ENCODE assay signal across 9 mouse cellular contexts in the genomic region with DNA sequence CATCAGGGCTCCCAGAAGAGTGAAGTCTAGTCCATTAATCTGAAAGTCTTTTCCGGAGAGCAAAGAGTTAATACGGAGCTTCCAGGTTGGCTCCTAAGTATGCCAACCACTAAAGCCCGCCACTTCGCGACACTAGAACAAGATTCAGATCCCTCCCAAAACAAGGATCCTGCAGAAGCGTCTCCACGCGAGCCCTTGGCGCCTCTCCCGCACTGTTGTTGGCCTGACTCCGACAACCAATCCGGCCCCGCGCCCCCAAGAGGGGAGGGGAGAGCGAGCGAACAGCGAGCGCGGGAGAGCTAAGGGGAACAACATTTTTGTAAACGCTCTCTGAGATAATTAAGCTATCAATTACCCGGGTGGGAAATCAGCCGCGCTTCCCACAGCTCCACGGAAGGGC. TPM values are rescaled to one million over a fixed set of nuclear protein-coding genes. Genes with fewer than 3 reads are reported as not detected.
DNase-seq lines count a peak whose midpoint lies in the region; ATAC-seq lines count a peak whose summit lies in the region.
"Had no signal": no experiment of that assay in that cellular context is flagged by ENCODE, and none has a peak within 500 bp of the region (broad histone marks: within the 10 kb centered on the region; RNA-seq: fewer than 3 reads in every experiment).

No protein-coding gene starts in this region.

- peak overlapping the region; percentile 93 for H3K4me2 ChIP-seq in kidney, embryonic 15.5 days
- peak overlapping the region; percentile 94 for H3K4me2 ChIP-seq in heart, embryonic 15.5 days
- peak overlapping the region; percentile 94 for H3K4me2 ChIP-seq in stomach, embryonic 16.5 days (ENCODE audit: low read depth, low read length)

- no peaks in the 10 kb centered on the region for H3K36me3 ChIP-seq in kidney, embryonic 15.5 days
- H3K36me3 ChIP-seq in heart, embryonic 15.5 days = no peaks in the 10 kb centered on the region
- no peaks in the 10 kb centered on the region for H3K36me3 ChIP-seq in stomach, embryonic 16.5 days (ENCODE audit: control insufficient read depth, insufficient read depth, low read length)

- DNase-seq in kidney, adult 9 months = no peak
- DNase-seq in cerebellum, postnatal 4 days (ENCODE audit: low spot score in 2 of 2) = peak; percentile 60 to 85
- peak; percentile 49 to 60 for DNase-seq in layer of hippocampus, postnatal 36 days
- DNase-seq in mesoderm, embryonic 11.5 days (ENCODE audit: low read depth, low spot score) = peak; percentile 43
- no peak for DNase-seq in T-cell, adult 2 months (ENCODE audit: low spot score)

- peaks cover 50% of the 10 kb centered on the region for H3K27me3 ChIP-seq in kidney, embryonic 15.5 days
- peaks cover 54% of the 10 kb centered on the region for H3K27me3 ChIP-seq in heart, embryonic 15.5 days
- H3K27me3 ChIP-seq in stomach, embryonic 16.5 days (ENCODE audit: control insufficient read depth, insufficient read depth, low read length) = peaks cover 21% of the 10 kb centered on the region

- no peak; the same call in 1 of the 2 replicates for ATAC-seq in kidney, embryonic 15.5 days (replicated peaks; ENCODE audit: low FRiP score)
- ATAC-seq in heart, embryonic 15.5 days (replicated peaks; ENCODE audit: insufficient number of reproducible peaks, insufficient read depth, low FRiP score, low read depth) = no peak
- no peak for ATAC-seq in stomach, embryonic 16.5 days (ENCODE audit: insufficient read depth, low FRiP score)

- no peaks in the 10 kb centered on the region for H3K9me3 ChIP-seq in kidney, embryonic 15.5 days (replicated peaks)
- H3K9me3 ChIP-seq in heart, embryonic 15.5 days (replicated peaks) = no peaks in the 10 kb centered on the region
- no peaks in the 10 kb centered on the region for H3K9me3 ChIP-seq in stomach, embryonic 16.5 days (replicated peaks; ENCODE audit: control insufficient read depth, low read length)

- 2% methylated on average over 24 of the region's 24 CpGs for WGBS in kidney, embryonic 15.5 days
- under 1% methylated on average over 24 of the region's 24 CpGs for WGBS in heart, embryonic 15.5 days
- WGBS in stomach, embryonic 16.5 days = under 1% methylated on average over 24 of the region's 24 CpGs

- H3K9ac ChIP-seq in kidney, embryonic 15.5 days = peak overlapping the region; percentile 6; the same call in 1 of the 2 replicates
- H3K9ac ChIP-seq in heart, embryonic 15.5 days = no peak overlapping the region; the same call in 1 of the 2 replicates
- H3K9ac ChIP-seq in stomach, embryonic 16.5 days (ENCODE audit: low read length) = no peak overlapping the region

- H3K27ac ChIP-seq in kidney, embryonic 15.5 days = no peak overlapping the region
- H3K27ac ChIP-seq in heart, embryonic 15.5 days = no peak overlapping the region
- H3K27ac ChIP-seq in stomach, embryonic 16.5 days (ENCODE audit: low read length) = no peak overlapping the region

- H3K4me3 ChIP-seq in kidney, embryonic 15.5 days (replicated peaks) = peak overlapping the region; percentile 71
- peak overlapping the region; percentile 76 for H3K4me3 ChIP-seq in heart, embryonic 15.5 days
- H3K4me3 ChIP-seq in stomach, embryonic 16.5 days (replicated peaks; ENCODE audit: low read length) = peak overlapping the region; percentile 70

- H3K4me1 ChIP-seq in kidney, embryonic 15.5 days = peaks cover 24% of the 10 kb centered on the region
- H3K4me1 ChIP-seq in heart, embryonic 15.5 days (replicated peaks) = peaks cover 19% of the 10 kb centered on the region
- peaks cover 5% of the 10 kb centered on the region; the same call in 1 of the 2 replicates for H3K4me1 ChIP-seq in stomach, embryonic 16.5 days (ENCODE audit: control insufficient read depth, insufficient read depth, low read length)

RNA-seq across cellular contexts. Expression of gene Astn2, which starts 1.8 kb away (rescaled TPM):
- polyA plus RNA-seq in kidney, embryonic 15.5 days (2015; fragmentation: Nextera tagmentation; extraction: Ambion mirVana) = 0.58 and 0.70 TPM in 2 replicates
- polyA plus RNA-seq in heart, embryonic 15.5 days (2015; fragmentation: Nextera tagmentation; extraction: Ambion mirVana) = 0.52 and 0.60 TPM in 2 replicates
- 10 to 100 TPM; 21.8 to 22.3 TPM for total RNA-seq in layer of hippocampus, postnatal 36 days (2021)
- 0.11 and 0.15 TPM in 2 replicates for polyA plus RNA-seq in stomach, embryonic 16.5 days (2015; fragmentation: Nextera tagmentation; extraction: Ambion mirVana)
- total RNA-seq: MEL had no signal

Comparison
In these comparisons a context has a peak if more than half of its experiments do, and no peak if none do; other contexts are left out.
1. DNase-seq: peak in cerebellum, postnatal 4 days (2 of 2), layer of hippocampus, postnatal 36 days (2 of 2) and mesoderm, embryonic 11.5 days (single experiment); none in kidney, adult 9 months (single experiment) and T-cell, adult 2 months (single experiment).
2. Peak in every context shown above with its lines, with median percentiles within 50 percentile points of each other: H3K4me2 ChIP-seq and H3K4me3 ChIP-seq.